Mouse (Mus musculus): ENCODE data around the gene Sdcbp2.
"Not testable (repeated sequence)": the region's sequence is repeated elsewhere in the genome, so short reads cannot be mapped to it uniquely, and the experiment has no call there.

Gene Sdcbp2

GRCm38 (mm10) chr2:151569452-151569851 lies 3.0 kb upstream of the Sdcbp2 start:
- no peak for DNase-seq (ENCODE audit: low spot score)

GRCm38 (mm10) chr2:151573667-151574066 lies 1.2 kb downstream of the Sdcbp2 start:
- DNase-seq (ENCODE audit: low spot score): no peak

GRCm38 (mm10) chr2:151574607-151575006 lies 2.2 kb downstream of the Sdcbp2 start:
- DNase-seq (ENCODE audit: low spot score): no peak

GRCm38 (mm10) chr2:151575119-151575698 lies 2.8 kb downstream of the Sdcbp2 start:
- peak; percentile 72 for DNase-seq (ENCODE audit: low spot score)

- DNase-seq (ENCODE audit: low spot score): peak; percentile 84
These were observed 3.4 kb downstream of the Sdcbp2 start for GRCm38 (mm10) chr2:151575699-151576389.

GRCm38 (mm10) chr2:151579183-151579582 lies 6.8 kb downstream of the Sdcbp2 start:
- no peak for DNase-seq (ENCODE audit: low spot score)

- no peak for DNase-seq (ENCODE audit: low spot score)
These were observed 8.5 kb downstream of the Sdcbp2 start for GRCm38 (mm10) chr2:151580945-151581344.

- no peak for DNase-seq (ENCODE audit: low spot score)
These were observed 13.5 kb downstream of the Sdcbp2 start for GRCm38 (mm10) chr2:151585934-151586333.

GRCm38 (mm10) chr2:151586807-151587206 lies 14.4 kb downstream of the Sdcbp2 start:
- no peak for DNase-seq (ENCODE audit: low spot score)

- no peak for DNase-seq (ENCODE audit: low spot score)
These were observed 14.9 kb downstream of the Sdcbp2 start for GRCm38 (mm10) chr2:151587306-151587705.

- no peak for DNase-seq (ENCODE audit: low spot score)
These were observed 25.6 kb downstream of the Sdcbp2 start for GRCm38 (mm10) chr2:151598068-151598467.

- DNase-seq (ENCODE audit: low spot score): no peak
These were observed 29.7 kb downstream of the Sdcbp2 start for GRCm38 (mm10) chr2:151602106-151602505.

- DNase-seq (ENCODE audit: low spot score): peak; percentile 35
These were observed 31.2 kb downstream of the Sdcbp2 start for GRCm38 (mm10) chr2:151603630-151604029.

- no peak for DNase-seq (ENCODE audit: low spot score)
These were observed 33.1 kb downstream of the Sdcbp2 start for GRCm38 (mm10) chr2:151605437-151605987.

GRCm38 (mm10) chr2:151608435-151608834 lies 36.0 kb downstream of the Sdcbp2 start:
- DNase-seq (ENCODE audit: low spot score): no peak

GRCm38 (mm10) chr2:151609974-151610373 lies 37.6 kb downstream of the Sdcbp2 start:
- DNase-seq (ENCODE audit: low spot score): peak; percentile 29

- DNase-seq (ENCODE audit: low spot score): not testable (repeated sequence)
These were observed 43.4 kb downstream of the Sdcbp2 start for GRCm38 (mm10) chr2:151615779-151616178.

- no peak for DNase-seq (ENCODE audit: low spot score)
These were observed 44.3 kb downstream of the Sdcbp2 start for GRCm38 (mm10) chr2:151616551-151617329.

- no peak for DNase-seq (ENCODE audit: low spot score)
These were observed 51.4 kb downstream of the Sdcbp2 start for GRCm38 (mm10) chr2:151623776-151624175.

- DNase-seq (ENCODE audit: low spot score): no peak
These were observed 53.9 kb downstream of the Sdcbp2 start for GRCm38 (mm10) chr2:151626296-151626695.

- no peak for DNase-seq (ENCODE audit: low spot score)
These were observed 55.6 kb downstream of the Sdcbp2 start for GRCm38 (mm10) chr2:151628011-151628410.

GRCm38 (mm10) chr2:151629310-151629709 lies 56.9 kb downstream of the Sdcbp2 start:
- no peak for DNase-seq (ENCODE audit: low spot score)

Data from retina, embryonic 14.5 days (tissue).